Mouse (Mus musculus) thymus, adult 2 months (tissue): ENCODE data around the gene Slc6a21. TPM values are rescaled to one million over a fixed set of nuclear protein-coding genes. Genes with fewer than 3 reads are reported as not detected.

Experiments used
- DNase-seq: peaks from one replicate; pipeline ENCODE4 v3.0.0; 2021
- H3K27ac ChIP-seq: fragments of 200-500 bp; 2 replicates; pipeline ENCODE4 v1.5.1; 2012; ENCODE audit warnings: low read length, control low read depth; ENCODE audit not compliant: control insufficient read depth, insufficient read depth
- H3K27me3 ChIP-seq: fragments of 200-500 bp; 2 replicates; pipeline ENCODE4 v1.6.1; 2012; ENCODE audit warnings: mild to moderate bottlenecking, low read length, moderate library complexity, mixed read lengths; ENCODE audit not compliant: control insufficient read depth, insufficient read depth
- H3K36me3 ChIP-seq: fragments of 200-500 bp; 2 replicates; pipeline ENCODE4 v1.6.1; 2012; ENCODE audit warnings: mild to moderate bottlenecking, low read length, moderate library complexity; ENCODE audit not compliant: control insufficient read depth, insufficient read depth
- H3K4me1 ChIP-seq: fragments of 200-500 bp; replicated peaks from 2 replicates; pipeline ENCODE4 v1.6.1; 2012; ENCODE audit warnings: low read length; ENCODE audit not compliant: control insufficient read depth, insufficient read depth
- H3K4me3 ChIP-seq: fragments of 200-500 bp; 2 replicates; pipeline ENCODE4 v1.5.1; 2012; ENCODE audit warnings: mild to moderate bottlenecking, low read length, control low read depth, moderate library complexity; ENCODE audit not compliant: control insufficient read depth, insufficient read depth
- CTCF ChIP-seq: fragments of 200-500 bp; IDR thresholded peaks from 2 replicates; pipeline ENCODE4 v1.5.1; 2012; ENCODE audit warnings: mild to moderate bottlenecking, control low read depth, low read length, moderate library complexity, borderline replicate concordance; ENCODE audit not compliant: control insufficient read depth, poor library complexity, insufficient read depth; ENCODE audit errors: extremely low read depth
- POLR2A ChIP-seq: fragments of 200-500 bp; IDR thresholded peaks from 2 replicates; pipeline ENCODE4 v1.6.1; 2012; ENCODE audit warnings: mild to moderate bottlenecking, low read length, control low read depth, moderate library complexity; ENCODE audit not compliant: control insufficient read depth, poor library complexity, insufficient read depth; ENCODE audit errors: extremely low read depth
- WGBS: fragments of 180-500 bp; shearing (Covaris S2); methylation state at CpG from one replicate; pipeline ENCODE4 v1.1.7; 2018; 5-methylcytosine and 5-hydroxymethylcytosine counted together
- polyA plus RNA-seq: library from polyadenylated mRNA; depleted of rRNA; stranded (reverse); fragments of >200 nt; gene quantifications from 2 replicates; pipeline ENCODE4 v1.2.3, GENCODE M21; 2012

Slc6a21 gene
- polyA plus RNA-seq, 1 experiment: 0.50 TPM

GRCm38 (mm10) chr7:45312686-45313453, 35.6 kb downstream of the Slc6a21 start:
- no peak for DNase-seq

GRCm38 (mm10) chr7:45313495-45313894, 36.2 kb downstream of the Slc6a21 start:
- TF ChIP-seq POLR2A: no peak
- no peak for TF ChIP-seq CTCF
- no peaks in the 10 kb centered on the region for H3K36me3 ChIP-seq
- no peak for DNase-seq
- H3K4me3 ChIP-seq: no peak overlapping the region
- peaks cover 7% of the 10 kb centered on the region; the same call in 1 of the 2 replicates for H3K4me1 ChIP-seq
- H3K27ac ChIP-seq: no peak overlapping the region
- WGBS: 78% methylated on average over 9 of the region's 9 CpGs
- no peaks in the 10 kb centered on the region for H3K27me3 ChIP-seq

More at GRCm38 (mm10) chr7:45312686-45313453, 35.6 kb downstream of the Slc6a21 start:
- 83% methylated on average over 10 of the region's 10 CpGs for WGBS
- TF ChIP-seq POLR2A (no peak), CTCF (no peak)
- no peaks in the 10 kb centered on the region for H3K36me3 ChIP-seq
- H3K4me3 ChIP-seq: no peak overlapping the region
- no peak overlapping the region for H3K27ac ChIP-seq
- peaks cover 11% of the 10 kb centered on the region; the same call in 1 of the 2 replicates for H3K4me1 ChIP-seq
- no peaks in the 10 kb centered on the region for H3K27me3 ChIP-seq

- no peaks in the 10 kb centered on the region for H3K36me3 ChIP-seq
- no peak for DNase-seq
- H3K27me3 ChIP-seq: no peaks in the 10 kb centered on the region
- TF ChIP-seq POLR2A (no peak), CTCF (no peak)
- no peak overlapping the region for H3K4me3 ChIP-seq
- WGBS: 95% methylated on average over 10 of the region's 10 CpGs
- no peak overlapping the region for H3K27ac ChIP-seq
- H3K4me1 ChIP-seq: no peaks in the 10 kb centered on the region
These were observed 37.9 kb downstream of the Slc6a21 start for GRCm38 (mm10) chr7:45315182-45315701.

GRCm38 (mm10) chr7:45316536-45316935, 39.2 kb downstream of the Slc6a21 start:
- Histone ChIP-seq H3K4me3 (no peak overlapping the region), H3K36me3 (no peaks in the 10 kb centered on the region), H3K27ac (no peak overlapping the region), H3K27me3 (no peaks in the 10 kb centered on the region), H3K4me1 (no peaks in the 10 kb centered on the region)
- DNase-seq: no peak
- TF ChIP-seq CTCF (no peak), POLR2A (no peak)
- WGBS: 96% methylated on average over 14 of the region's 14 CpGs

GRCm38 (mm10) chr7:45322245-45322644, 44.9 kb downstream of the Slc6a21 start:
- TF ChIP-seq POLR2A (no peak), CTCF (no peak)
- 91% methylated on average over 4 of the region's 4 CpGs for WGBS

GRCm38 (mm10) chr7:45323069-45323468, 45.8 kb downstream of the Slc6a21 start:
- WGBS: 97% methylated on average over 5 of the region's 5 CpGs
- Histone ChIP-seq H3K4me3 (no peak overlapping the region), H3K4me1 (no peaks in the 10 kb centered on the region), H3K27me3 (no peaks in the 10 kb centered on the region), H3K36me3 (no peaks in the 10 kb centered on the region), H3K27ac (no peak overlapping the region)
- no peak for DNase-seq
- TF ChIP-seq CTCF: no peak
- no peak for TF ChIP-seq POLR2A

More at GRCm38 (mm10) chr7:45322245-45322644, 44.9 kb downstream of the Slc6a21 start:
- no peaks in the 10 kb centered on the region for H3K4me1 ChIP-seq
- DNase-seq: no peak
- H3K4me3 ChIP-seq: no peak overlapping the region
- no peak overlapping the region for H3K27ac ChIP-seq
- H3K27me3 ChIP-seq: no peaks in the 10 kb centered on the region
- no peaks in the 10 kb centered on the region for H3K36me3 ChIP-seq
